Mouse (Mus musculus): ENCODE data around the gene Mthfr. TPM values are rescaled to one million over a fixed set of nuclear protein-coding genes. Genes with fewer than 3 reads are reported as not detected.
"Not testable (repeated sequence)": the region's sequence is repeated elsewhere in the genome, so short reads cannot be mapped to it uniquely, and the experiment has no call there.

Gene Mthfr
- total RNA-seq, 2 experiments from 2014 or later = 28.7 to 31.9 TPM

DNA sequence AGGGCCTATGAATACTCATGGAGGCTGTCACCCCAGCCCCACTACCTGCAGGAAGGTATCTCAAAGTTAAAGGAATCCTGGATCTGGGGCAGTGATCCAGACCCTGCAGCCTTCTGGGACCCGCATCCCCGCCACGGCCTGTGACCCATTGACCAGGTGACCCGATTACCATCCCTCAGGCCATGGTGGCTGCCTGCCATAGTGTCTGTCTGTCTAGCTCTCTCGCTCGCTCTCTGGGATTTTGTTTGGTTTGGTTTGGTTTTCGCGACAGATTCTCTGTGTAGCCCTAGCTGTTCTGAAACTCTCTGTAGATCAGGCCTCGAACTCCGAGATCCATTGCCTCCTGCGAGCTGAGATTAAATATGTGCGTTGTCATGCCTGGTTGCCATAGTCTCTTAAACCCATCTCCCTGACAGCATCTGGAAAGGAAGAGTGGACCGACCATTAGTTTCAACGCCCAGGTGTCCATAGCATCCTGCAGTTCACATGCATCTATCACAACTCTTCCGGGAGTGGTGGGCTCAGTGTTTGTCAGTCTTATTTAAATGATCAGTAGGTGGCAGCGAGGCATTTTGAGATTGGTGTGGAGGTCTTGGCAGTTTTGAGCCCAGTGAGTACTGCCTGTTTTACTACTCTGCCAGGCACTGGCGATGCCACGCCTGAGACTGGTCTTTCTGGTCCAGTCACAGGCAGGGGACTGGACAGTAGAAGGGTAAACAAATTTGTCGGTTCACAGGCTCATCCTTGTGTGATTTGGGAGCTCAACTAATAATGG is 564 bp downstream of the Mthfr start:
- DNase-seq (ENCODE audit: extremely low spot score in 1 of 2, low spot score in 1 of 2) = no peak

DNA sequence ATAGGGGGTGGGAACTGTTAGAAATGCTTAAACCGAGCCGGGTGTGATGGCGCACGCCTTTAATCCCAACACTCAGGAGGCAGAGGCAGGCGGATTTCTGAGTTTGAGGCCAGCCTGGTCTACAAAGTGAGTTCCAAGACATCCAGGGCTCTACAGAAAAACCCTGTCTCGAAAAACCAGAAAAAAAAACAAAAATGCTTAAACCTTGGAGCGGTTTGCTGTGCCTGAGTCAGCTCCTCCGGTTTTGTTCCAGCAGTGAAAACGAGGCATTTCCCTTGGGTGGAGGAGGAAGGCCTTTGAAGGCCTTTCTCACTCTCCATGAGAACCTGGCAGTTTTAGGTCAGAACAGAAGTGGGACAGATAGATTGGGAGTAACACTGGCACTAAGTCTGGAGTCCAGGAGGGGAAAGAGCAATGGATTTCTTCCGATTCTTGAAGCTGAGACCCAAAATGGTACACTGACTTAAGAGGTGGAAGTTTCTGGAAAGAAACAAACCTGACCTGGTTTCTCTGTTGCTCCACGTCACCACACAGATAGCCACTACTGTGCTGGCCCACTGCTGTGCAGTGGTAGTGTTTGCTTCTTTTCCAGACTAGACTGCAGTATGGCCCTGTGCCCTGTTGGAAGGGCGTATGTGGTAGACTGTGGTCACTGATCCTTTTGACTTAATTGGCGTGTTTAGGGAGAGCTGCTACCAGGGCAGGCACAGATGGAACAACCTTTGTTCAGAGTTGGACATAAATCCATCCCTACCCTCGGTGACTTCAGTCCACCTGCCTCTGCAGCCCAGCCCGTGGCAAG is 1.4 kb downstream of the Mthfr start:
- no peak for DNase-seq (ENCODE audit: extremely low spot score in 1 of 2, low spot score in 1 of 2)

DNA sequence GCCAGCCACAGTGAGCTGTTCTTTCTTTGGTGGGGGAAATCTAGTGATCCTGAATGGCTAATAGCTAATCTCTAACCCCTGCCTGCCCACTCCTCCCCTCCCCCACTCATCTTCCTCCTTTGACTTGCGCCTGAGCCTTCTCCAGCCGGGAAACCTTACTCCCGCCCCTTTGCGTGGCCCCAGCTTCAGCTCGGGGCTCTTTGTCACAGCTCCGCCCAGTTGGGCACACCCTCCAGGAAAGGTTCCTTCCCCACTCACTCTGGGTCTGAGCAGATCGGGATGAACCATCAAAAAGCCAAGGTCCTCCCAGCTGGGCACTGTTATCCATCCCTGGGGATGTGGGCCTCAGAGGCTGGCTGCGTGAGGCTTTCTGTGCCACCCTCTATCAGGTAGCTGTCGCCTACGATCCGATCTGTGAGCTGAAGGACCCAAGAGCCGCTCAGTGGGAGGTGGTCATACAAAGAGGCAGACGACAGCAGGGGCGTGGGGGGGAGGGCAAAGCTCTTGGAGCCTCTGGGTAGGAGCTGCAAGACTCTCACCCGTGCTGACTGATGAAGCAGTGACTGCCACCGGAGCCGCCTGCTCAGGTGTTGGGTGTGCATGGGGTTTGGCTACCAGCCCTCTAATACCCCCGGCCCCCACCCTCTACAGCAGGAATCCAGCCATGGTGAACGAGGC is 2.2 kb downstream of the Mthfr start:
- DNase-seq (ENCODE audit: extremely low spot score in 1 of 2, low spot score in 1 of 2) = no peak

DNA sequence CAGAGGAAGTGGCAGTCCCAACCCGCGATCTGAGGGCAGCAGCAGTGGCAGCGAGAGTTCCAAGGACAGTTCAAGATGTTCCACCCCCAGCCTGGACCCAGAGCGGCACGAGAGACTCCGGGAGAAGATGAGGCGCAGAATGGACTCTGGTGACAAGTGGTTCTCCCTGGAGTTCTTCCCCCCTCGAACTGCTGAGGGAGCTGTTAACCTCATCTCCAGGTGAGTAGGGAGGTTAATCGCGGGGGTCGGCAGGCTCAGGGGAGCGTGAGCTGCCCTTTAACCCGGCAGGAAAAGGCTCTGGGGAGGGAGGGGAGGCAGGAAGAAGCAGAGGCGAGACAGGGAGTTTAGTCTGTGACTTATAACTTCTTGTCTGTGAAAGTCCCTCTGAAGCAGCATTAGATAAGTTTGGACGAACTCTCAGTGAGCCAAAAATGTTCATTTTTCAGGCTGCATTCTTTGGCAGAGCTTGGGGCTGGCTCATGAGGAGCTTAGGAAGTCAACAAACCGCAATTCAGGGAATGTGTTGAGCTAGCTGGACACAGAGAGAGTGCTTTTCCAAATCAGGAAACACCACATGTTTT is 2.8 kb downstream of the Mthfr start:
- no peak for DNase-seq (ENCODE audit: extremely low spot score in 1 of 2, low spot score in 1 of 2)

DNA sequence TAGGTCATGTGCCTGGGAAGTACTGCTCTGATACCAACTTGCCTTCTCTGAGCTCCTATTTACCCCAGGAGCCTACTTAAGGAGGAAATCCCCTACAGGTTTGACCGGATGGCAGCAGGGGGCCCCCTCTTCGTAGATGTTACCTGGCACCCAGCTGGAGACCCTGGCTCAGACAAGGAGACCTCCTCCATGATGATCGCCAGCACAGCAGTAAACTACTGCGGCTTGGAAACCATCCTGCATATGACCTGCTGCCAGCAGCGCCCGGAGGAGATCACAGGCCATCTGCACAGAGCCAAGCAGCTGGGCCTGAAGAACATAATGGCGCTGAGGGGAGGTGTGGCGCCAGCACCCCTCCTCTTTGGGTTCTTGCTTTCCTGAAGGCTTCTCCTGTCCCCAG is 4.5 kb downstream of the Mthfr start:
- DNase-seq (ENCODE audit: extremely low spot score in 1 of 2, low spot score in 1 of 2) = not testable (repeated sequence)

DNA sequence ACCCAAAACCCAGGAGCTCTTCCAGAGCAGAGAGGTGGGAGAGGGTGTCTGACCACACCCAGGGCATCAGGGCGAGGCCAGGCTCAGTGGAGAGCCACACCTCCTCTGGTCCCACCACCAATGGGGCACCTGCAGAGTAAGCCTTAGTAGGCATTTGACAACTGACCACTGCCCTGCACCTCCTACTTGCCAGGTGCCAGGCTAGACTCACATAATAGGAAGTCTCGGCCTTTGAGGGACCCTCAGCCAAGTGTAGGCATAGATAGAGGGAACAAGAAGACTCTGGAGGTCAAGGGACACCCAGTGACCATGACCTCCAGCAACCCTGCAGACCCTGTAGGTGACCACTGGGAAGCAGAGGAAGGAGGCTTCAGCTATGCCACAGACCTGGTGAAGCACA is 5.2 kb downstream of the Mthfr start:
- DNase-seq (ENCODE audit: extremely low spot score in 1 of 2, low spot score in 1 of 2) = no peak

DNA sequence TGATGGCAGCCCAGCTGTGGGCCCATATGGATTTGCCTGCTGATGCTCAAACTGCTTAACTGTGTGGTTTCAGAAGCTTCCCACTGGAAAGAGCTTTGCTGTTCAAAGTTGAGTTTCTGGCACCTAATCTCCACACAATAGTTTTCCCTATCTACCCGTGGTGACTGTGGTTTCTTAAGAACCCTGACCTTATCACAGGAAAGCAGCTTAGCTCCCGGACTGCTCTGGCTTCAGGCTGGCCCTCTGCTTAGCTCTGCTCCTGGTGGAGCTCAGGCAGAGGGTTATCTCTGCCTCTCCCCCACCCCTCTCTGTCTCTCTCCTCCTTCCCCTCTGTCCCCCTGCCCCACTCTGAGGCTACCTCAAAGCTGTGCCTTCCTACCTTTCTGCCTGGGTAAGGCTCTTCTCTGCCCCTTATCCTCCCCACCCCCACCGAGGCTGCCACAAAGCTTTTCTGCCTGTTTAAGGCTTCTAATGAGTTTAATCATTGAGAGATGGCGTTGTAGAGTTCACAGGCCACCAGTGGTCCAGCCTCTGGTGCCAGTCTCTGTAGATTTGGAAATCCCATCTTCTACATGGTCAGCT is 7.7 kb downstream of the Mthfr start:
- DNase-seq (ENCODE audit: extremely low spot score in 1 of 2, low spot score in 1 of 2) = no peak

DNA sequence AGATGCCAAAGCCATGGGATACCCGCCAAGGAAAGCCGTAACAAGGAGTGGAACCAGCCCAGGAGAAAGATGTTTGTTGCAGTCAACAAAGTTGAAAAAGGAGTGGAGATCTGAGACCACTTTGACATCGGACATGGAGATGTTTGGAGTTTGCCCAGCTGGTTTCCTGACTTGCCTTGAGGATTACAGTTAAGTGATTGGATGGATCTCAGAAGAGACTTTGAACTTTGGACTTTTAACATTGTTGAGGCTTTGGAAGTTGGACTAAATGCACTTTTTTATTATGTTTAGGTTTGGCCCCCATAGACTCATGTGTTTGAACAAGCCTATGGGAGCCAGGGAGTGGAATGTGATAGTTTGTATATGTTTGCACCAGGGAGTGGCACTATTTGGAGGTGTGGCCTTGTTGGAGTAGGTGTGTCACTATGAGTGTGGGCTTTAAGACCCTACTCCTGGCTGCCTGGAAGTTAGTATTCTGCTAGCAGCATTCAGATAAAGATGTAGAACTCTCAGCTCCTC is 11.6 kb downstream of the Mthfr start:
- DNase-seq (ENCODE audit: extremely low spot score in 1 of 2, low spot score in 1 of 2) = not testable (repeated sequence)

DNA sequence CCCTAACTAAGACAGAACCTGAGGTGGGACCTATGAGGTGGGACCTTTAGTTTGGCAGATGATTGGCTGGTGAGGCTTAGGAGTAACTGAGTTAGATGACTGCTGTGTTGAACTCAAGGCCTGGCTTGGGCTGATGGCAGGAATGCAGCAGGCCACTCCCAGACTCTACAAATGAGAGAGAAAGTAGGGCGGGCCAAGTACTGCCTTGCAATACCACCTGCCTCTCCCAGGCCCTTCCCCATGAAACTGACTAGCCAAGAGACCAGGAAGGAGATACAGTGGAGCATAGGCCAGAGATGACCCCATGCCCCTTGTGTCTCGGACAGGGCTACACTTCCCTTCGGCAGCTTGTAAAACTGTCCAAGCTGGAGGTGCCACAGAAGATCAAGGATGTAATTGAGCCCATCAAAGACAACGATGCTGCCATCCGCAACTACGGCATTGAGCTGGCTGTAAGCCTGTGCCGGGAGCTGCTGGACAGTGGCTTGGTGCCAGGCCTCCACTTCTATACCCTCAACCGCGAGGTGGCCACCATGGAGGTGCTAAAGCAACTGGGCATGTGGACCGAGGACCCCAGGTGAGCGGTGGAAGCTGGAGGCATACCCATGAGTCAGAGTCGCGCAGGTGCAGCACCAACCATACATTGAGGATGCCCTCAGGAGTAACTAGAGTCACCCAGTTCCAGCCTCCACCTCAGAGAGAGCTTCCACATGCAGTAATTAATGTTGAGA is 12.3 kb downstream of the Mthfr start:
- no peak for DNase-seq (ENCODE audit: extremely low spot score in 1 of 2, low spot score in 1 of 2)

DNA sequence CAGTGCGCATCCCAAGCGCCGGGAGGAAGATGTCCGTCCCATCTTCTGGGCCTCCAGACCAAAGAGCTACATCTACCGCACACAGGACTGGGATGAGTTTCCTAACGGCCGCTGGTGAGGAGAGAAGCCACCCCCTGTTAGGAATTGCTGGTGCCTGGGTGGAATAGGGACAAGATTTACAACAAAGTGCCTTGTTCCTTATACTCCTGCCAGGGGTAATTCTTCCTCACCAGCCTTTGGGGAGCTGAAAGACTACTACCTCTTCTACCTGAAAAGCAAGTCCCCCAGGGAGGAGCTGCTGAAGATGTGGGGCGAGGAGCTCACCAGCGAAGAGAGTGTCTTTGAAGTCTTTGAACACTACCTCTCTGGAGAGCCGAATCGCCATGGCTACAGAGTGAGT is 13.0 kb downstream of the Mthfr start:
- DNase-seq (ENCODE audit: extremely low spot score in 1 of 2, low spot score in 1 of 2) = no peak

DNA sequence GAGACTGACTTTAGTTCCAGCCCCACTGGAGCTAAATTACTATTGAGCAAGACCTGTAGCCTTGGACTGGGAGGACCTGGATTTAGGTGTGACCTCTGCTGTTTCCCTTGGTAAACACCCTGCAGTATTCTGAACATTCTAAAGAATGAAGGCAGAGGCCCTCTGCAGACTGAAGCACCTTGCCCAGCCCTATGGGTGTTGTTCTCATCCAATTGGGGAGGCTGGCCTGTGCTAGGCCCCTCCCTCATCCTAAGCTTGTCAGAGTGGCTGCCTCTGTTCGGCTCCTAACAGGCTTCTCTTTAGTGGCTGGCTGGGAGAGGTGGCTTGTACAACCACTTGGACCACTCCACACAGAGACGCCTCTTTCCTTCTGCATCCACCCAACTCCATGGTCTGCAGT is 14.1 kb downstream of the Mthfr start:
- DNase-seq (ENCODE audit: extremely low spot score in 1 of 2, low spot score in 1 of 2) = no peak

DNA sequence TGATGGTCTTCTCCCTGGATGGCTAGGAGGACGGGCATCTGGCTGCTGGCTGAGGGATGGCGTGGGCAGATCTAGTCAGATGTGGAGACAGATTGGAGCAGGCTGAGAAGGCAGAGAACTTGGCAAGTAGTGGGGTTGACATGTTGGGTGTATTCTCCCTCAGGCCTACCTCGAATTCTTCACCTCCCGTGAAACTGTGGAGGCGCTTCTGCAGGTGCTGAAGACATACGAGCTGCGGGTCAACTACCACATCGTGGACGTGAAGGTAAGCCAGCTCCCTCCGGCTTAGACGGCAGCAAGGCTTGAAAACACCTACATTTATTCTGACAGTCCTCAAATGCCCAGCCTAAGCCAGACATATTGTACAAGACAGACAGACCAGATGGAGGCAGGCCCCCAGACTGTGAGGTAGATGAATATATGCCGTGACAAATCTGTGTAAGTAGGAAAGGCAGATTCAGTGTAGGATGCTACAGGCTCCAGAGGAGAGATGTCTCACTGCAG is 14.6 kb downstream of the Mthfr start:
- peak; percentile 40 to 53 for DNase-seq (ENCODE audit: extremely low spot score in 1 of 2, low spot score in 1 of 2)

DNA sequence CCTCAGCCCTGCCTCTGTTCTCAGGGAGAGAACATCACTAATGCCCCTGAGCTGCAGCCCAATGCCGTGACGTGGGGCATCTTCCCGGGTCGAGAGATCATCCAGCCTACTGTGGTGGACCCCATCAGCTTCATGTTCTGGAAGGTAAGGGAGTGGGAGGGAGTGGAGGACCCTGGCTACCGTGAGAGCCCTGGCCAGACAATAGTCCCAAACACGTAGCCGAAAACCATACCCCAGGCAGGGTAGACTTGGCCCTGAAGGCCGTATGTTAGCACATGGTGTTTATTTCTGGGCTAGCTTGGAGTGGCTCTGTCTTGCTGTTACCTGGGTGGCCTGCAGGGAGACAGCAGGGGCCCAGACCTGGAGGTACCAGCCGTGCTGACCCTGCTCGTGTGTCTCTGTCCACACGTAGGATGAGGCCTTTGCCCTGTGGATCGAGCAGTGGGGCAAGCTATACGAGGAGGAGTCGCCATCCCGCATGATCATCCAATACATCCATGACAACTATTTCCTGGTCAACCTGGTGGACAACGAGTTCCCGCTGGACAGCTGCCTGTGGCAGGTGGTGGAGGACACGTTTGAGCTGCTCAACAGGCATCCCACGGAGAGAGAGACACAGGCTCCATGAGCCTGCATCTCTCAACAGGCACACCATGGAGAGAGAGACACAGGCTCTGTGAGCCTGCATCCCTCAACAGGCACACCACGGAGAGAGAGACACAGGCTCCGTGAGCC is 16.3 kb downstream of the Mthfr start:
- DNase-seq (ENCODE audit: extremely low spot score in 1 of 2, low spot score in 1 of 2) = no peak

DNA sequence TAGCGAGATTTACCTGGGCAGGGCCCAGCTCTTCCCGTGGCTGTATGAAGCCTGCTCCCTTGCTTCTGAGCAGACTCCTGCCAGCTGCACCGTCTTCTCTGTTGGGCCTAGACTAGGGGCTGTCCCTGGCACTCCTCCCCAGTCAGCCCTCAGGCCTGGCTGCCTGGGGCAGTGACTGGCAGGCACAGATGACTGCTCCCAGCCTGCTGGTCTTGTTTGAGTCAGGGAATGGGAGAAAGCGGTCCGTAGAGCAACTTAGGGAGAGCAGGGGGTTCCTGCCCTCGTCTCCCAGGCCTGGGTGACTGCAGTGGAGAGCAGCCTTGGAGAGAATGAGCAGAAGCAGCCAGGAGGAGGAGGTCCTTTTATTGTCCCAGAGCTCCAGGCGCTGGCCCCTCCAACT is 17.4 kb downstream of the Mthfr start:
- no peak for DNase-seq (ENCODE audit: extremely low spot score in 1 of 2, low spot score in 1 of 2)

DNA sequence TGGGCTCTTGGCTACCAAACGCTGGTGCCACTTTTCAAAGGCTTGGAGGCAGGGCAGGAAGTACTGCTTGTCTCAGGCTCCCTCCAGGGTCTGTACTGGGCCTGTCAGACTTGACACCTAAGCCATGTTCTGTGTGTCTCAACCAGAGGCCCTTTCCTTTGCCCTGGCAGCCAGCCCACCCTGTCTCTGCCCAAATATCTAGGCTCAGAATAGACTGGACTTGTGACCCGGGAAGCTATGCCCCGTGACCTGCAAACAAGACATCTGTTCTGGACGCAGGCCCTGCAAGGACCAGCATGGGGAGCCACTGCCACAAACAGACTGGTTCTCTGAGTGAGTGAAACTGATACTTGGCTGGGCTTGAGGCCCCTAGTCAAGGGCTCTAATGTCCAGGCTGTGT is 17.9 kb downstream of the Mthfr start:
- no peak for DNase-seq (ENCODE audit: extremely low spot score in 1 of 2, low spot score in 1 of 2)

DNA sequence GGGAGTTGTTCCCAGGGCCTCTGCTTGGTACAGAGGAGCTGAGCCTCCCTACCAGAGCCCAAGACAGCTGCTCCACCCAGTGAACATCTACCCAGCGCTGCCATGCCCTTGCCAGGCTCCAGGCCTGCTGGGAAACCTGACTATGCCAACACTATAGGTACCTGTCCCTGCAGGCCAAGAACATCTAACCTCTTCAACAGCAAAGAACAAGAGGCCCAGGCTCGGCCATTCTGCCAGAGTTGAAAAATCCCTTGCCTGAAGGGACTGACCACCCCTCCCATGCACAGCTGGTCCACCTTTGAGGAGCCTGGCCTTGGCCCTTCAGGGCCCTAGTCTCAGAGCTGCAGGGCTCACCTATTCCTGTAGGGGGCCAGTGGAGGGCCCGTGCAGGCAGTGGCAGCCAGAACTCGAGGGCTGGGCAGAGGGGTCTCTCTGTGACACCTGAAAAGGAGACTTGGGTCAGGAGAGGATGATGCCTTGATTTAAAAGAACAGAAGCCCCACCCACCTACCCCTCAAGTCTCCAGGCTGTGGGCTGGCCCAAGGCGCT is 18.9 kb downstream of the Mthfr start:
- DNase-seq (ENCODE audit: extremely low spot score in 1 of 2, low spot score in 1 of 2) = no peak

DNA sequence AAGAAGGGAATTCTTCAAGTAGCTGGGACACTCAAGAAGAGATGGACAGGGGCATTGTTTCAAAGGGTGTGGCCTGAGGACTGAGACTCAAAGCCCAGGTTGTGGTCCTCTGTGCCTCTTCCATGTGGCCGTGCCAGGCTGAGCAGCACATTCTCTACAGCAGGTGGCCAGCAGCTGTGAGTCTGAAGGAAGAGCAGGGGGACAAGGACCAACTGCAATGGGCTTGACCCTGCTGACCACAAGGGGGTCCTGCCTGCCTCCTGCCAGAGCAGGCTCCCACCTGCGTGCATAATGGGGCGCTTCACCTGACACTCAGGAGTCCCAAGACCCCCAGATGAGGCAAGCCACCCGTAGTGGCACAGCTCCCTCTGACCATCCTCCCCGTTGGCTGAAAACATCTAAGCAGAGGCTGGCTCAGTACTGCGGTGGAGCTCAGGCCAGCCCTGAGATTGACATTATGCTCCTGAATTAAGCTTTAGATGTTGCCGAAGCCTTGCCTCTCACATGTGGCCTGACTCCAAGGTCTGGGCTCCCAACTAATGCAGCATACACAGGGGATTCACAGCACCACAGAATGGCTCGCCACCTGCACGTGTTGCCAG is 19.4 kb downstream of the Mthfr start:
- no peak for DNase-seq (ENCODE audit: extremely low spot score in 1 of 2, low spot score in 1 of 2)

DNA sequence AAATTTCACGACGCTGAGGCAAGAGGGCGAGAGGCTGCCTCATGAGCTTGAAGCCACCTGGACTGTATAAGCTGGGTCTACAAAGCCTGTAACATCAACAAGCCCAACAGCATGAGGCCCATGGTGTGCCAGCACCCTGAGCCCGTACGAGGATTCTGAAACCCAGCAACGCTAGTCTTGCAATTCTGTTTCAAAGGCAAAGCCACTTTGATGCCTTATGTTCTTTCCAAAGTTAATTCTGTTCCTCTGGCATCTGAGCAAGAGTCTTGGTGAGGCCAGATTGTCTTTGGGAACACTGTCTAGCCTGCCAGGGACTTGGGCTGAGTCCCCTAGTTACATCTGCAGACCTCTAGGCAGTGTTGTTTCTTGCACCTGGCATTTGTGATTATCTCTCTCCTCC is 20.1 kb downstream of the Mthfr start:
- DNase-seq (ENCODE audit: extremely low spot score in 1 of 2, low spot score in 1 of 2) = no peak
